Comparison of ENCODE assay signal across 9 mouse cellular contexts in the genomic region with DNA sequence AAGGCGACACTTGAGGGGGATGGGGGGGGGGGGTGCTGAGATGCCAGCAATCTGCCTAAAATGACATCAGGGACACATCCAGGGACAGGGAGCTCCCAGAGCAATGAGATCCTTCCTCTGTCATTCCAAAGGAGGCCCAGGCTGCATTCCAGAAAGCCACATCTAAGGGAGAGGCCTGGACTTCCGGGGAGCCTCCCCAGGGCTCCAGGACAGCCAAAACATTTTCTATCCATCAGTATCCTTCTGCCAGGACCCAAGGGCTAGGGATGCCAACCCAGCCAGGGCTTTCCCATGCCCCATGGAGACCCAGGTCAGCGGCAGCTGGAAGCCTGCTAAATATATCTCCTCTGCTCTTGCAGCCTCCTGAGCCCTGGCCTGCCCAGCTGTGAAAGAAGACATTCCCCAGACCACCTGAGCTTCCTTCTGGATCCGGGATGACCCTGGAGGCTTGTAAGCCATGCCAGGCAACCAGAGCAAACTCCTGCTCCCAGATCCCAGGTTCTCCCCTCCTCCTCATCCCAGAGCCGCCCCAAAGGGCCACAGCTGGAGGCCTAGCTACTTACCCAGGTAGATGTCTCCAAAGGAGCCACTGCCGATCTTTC. TPM values are rescaled to one million over a fixed set of nuclear protein-coding genes. Genes with fewer than 3 reads are reported as not detected.
DNase-seq lines count a peak whose midpoint lies in the region; ATAC-seq and TF ChIP-seq lines count a peak whose summit lies in the region.
"Had no signal": no experiment of that assay in that cellular context is flagged by ENCODE, and none has a peak within 500 bp of the region (broad histone marks: within the 10 kb centered on the region; RNA-seq: fewer than 3 reads in every experiment).

No protein-coding gene starts in this region.

- DNase-seq in gastrocnemius, adult 2 months, result peak; percentile 50
- no peak for DNase-seq in gastrocnemius, postnatal 14 days
- peak; percentile 49 for DNase-seq in 3134 (ENCODE audit: extremely low read depth, insufficient read length, low spot score)
- no peak for DNase-seq in forebrain, embryonic 14.5 days (ENCODE audit: low spot score)
- peak; percentile 54 for DNase-seq in lung, postnatal 0 days (ENCODE audit: low spot score)
- no peak for DNase-seq in spleen, adult 12 weeks (ENCODE audit: low spot score)
- no peak for DNase-seq in layer of hippocampus, adult 9-11 months
- no peak for DNase-seq in gastrocnemius, postnatal 36 days
- DNase-seq: gastrocnemius, postnatal 10 days had no signal

- H3K4me2 ChIP-seq in forebrain, embryonic 14.5 days (ENCODE audit: low read length), result peak overlapping the region; percentile 86; the same call in 1 of the 2 replicates
- H3K4me2 ChIP-seq in lung, postnatal 0 days (replicated peaks; ENCODE audit: low read depth, low read length), result peak overlapping the region; percentile 6; the same call in 1 of the 2 replicates

- TF ChIP-seq EP300 in lung, postnatal 0 days (IDR thresholded peaks at IDR 0.05), result no peak

- peaks cover 23% of the 10 kb centered on the region for H3K4me1 ChIP-seq in forebrain, embryonic 14.5 days (ENCODE audit: control insufficient read depth, insufficient read depth, low read length)
- peaks cover 48% of the 10 kb centered on the region for H3K4me1 ChIP-seq in lung, postnatal 0 days (ENCODE audit: insufficient read depth, low read depth, low read length)

- peak overlapping the region; percentile 99 for H3K27ac ChIP-seq in gastrocnemius, adult 2 months
- no peak overlapping the region for H3K27ac ChIP-seq in forebrain, embryonic 14.5 days (ENCODE audit: low read depth, low read length)
- H3K27ac ChIP-seq in lung, postnatal 0 days (ENCODE audit: low read length), result peak overlapping the region; percentile 44

- H3K27me3 ChIP-seq in forebrain, embryonic 14.5 days (replicated peaks; ENCODE audit: control insufficient read depth, insufficient read depth, low read length), result no peaks in the 10 kb centered on the region
- no peaks in the 10 kb centered on the region for H3K27me3 ChIP-seq in lung, postnatal 0 days (replicated peaks; ENCODE audit: insufficient read depth, low read length)

- no peak for TF ChIP-seq CTCF in gastrocnemius, adult 2 months (IDR thresholded peaks at IDR 0.05)
- no peak for TF ChIP-seq CTCF in lung, postnatal 0 days (IDR thresholded peaks at IDR 0.05)

- H3K4me3 ChIP-seq in gastrocnemius, adult 2 months, result peak overlapping the region; percentile 96
- no peak overlapping the region for H3K4me3 ChIP-seq in forebrain, embryonic 14.5 days (ENCODE audit: low read depth, low read length)
- H3K4me3 ChIP-seq in lung, postnatal 0 days (ENCODE audit: low read depth, low read length), result no peak overlapping the region

- intact Hi-C loops in gastrocnemius, adult 2 months (cut with DNase I), result loop anchor here (2.0 kb wide), 1 partner anchor 18 kb away; no protein-coding TSS in a partner anchor
- intact Hi-C loops in gastrocnemius, postnatal 14 days (cut with DNase I; ENCODE audit: low total_unique reads), result no loop called here
- intact Hi-C loops in gastrocnemius, postnatal 36 days (cut with DNase I), result loop anchor here (1.0 kb wide), 1 partner anchor 16 kb away; no protein-coding TSS in a partner anchor

- WGBS in forebrain, embryonic 14.5 days, result 86% methylated on average over 6 of the region's 6 CpGs
- 73% methylated on average over 6 of the region's 6 CpGs for WGBS in lung, postnatal 0 days

- peak overlapping the region; percentile 25; the same call in 1 of the 2 replicates for H3K9ac ChIP-seq in forebrain, embryonic 14.5 days (ENCODE audit: low read length)
- no peak overlapping the region for H3K9ac ChIP-seq in lung, postnatal 0 days (replicated peaks; ENCODE audit: low read depth)

- no peaks in the 10 kb centered on the region for H3K9me3 ChIP-seq in forebrain, embryonic 14.5 days (replicated peaks; ENCODE audit: control insufficient read depth, low read length)
- no peaks in the 10 kb centered on the region for H3K9me3 ChIP-seq in lung, postnatal 0 days (ENCODE audit: low read length)

- H3K36me3 ChIP-seq in forebrain, embryonic 14.5 days (ENCODE audit: control insufficient read depth, insufficient read depth, low read length), result peaks cover 56% of the 10 kb centered on the region
- peaks cover 11% of the 10 kb centered on the region; the same call in 1 of the 2 replicates for H3K36me3 ChIP-seq in lung, postnatal 0 days (ENCODE audit: insufficient read depth, low read length)

- ATAC-seq in forebrain, embryonic 14.5 days, result no peak
- ATAC-seq in lung, postnatal 0 days, result no peak

RNA-seq across cellular contexts. Expression of gene Csnk1e, which starts 17.1 kb away (rescaled TPM):
- total RNA-seq in gastrocnemius, adult 2 months (2021), result 10 to 100 TPM; 41.8 to 61.4 TPM
- 10 to 100 TPM; 46.6 to 46.7 TPM for total RNA-seq in gastrocnemius, postnatal 14 days (2021)
- polyA plus RNA-seq in forebrain, embryonic 14.5 days (2014; fragmentation: Nextera tagmentation; extraction: Ambion mirVana), result 114 and 158 TPM in 2 replicates
- polyA plus RNA-seq in lung, postnatal 0 days (2015; fragmentation: Nextera tagmentation; extraction: Ambion mirVana), result 67.2 and 72.4 TPM in 2 replicates
- total RNA-seq in gastrocnemius, postnatal 36 days (2021), result 10 to 100 TPM; 46.7 to 50.7 TPM

RNA-seq across cellular contexts. Expression of gene Tmem184b, which starts 34.9 kb away (rescaled TPM):
- 10 to 100 TPM; 26.1 to 36.7 TPM for total RNA-seq in gastrocnemius, adult 2 months (2021)
- total RNA-seq in gastrocnemius, postnatal 14 days (2021), result 10 to 100 TPM; 31.5 to 32.6 TPM
- polyA plus RNA-seq in forebrain, embryonic 14.5 days (2014; fragmentation: Nextera tagmentation; extraction: Ambion mirVana), result 20.3 and 30.6 TPM in 2 replicates
- 55.3 and 56.7 TPM in 2 replicates for polyA plus RNA-seq in lung, postnatal 0 days (2015; fragmentation: Nextera tagmentation; extraction: Ambion mirVana)
- total RNA-seq in gastrocnemius, postnatal 36 days (2021), result 10 to 100 TPM; 23.2 to 30.0 TPM

Comparison
In these comparisons a context has a peak if more than half of its experiments do, and no peak if none do; other contexts are left out.
1. DNase-seq: peak in gastrocnemius, adult 2 months (single experiment), 3134 (single experiment) and lung, postnatal 0 days (single experiment); none in gastrocnemius, postnatal 14 days (single experiment), forebrain, embryonic 14.5 days (single experiment), spleen, adult 12 weeks (single experiment), layer of hippocampus, adult 9-11 months (single experiment) and gastrocnemius, postnatal 36 days (0 of 2).